Mouse (Mus musculus): ENCODE data around the gene Afap1. TPM values are rescaled to one million over a fixed set of nuclear protein-coding genes. Genes with fewer than 3 reads are reported as not detected.

The Afap1 gene
- total RNA-seq, 2 experiments from 2014 or later, result 34.4 to 44.0 TPM

- DNase-seq (ENCODE audit: low spot score in 2 of 2), result no peak
These were observed 33.4 kb downstream of the Afap1 start for GRCm38 (mm10) chr5:35926511-35926910.

DNA sequence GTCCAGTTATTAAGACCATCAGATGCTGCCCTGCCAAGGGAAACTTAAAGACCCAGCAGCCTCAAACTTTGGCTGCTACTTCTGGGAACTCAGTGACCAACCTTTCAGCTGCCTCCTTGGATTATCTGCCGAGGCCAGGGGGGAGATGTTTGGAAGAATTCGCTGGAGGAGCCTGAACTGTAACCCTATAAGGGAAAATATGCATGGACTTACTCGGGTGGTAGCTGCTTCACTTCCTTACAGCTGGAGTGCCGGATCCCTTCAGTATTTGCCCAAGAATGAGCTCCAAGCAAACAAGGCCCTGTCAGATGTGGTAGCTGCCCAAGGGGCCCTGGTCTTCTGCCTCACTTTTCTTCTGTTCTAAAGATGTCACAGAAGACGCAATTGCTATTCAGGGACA is 38.2 kb downstream of the Afap1 start:
- DNase-seq (ENCODE audit: low spot score in 2 of 2), result no peak

DNA sequence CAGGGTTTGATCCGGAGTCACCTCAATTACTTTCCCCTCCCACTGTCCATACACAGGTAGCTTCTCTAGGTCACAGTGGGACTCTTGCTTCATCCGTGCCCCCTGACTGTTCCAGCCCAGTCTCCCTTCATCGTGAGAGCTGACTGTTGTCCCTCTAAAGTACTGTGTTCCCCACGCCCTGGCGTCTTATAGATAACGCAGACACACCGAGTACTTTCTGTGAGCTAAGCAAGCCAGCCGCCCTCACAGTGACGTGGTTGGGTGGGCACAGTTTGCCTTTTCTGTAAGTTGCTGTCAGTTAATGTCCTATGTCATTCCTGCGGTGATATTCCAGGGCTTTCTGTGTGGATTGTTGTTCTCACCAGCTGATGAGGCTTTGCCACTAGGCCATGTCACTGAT is 39.9 kb downstream of the Afap1 start:
- no peak for DNase-seq (ENCODE audit: low spot score in 2 of 2)

DNA sequence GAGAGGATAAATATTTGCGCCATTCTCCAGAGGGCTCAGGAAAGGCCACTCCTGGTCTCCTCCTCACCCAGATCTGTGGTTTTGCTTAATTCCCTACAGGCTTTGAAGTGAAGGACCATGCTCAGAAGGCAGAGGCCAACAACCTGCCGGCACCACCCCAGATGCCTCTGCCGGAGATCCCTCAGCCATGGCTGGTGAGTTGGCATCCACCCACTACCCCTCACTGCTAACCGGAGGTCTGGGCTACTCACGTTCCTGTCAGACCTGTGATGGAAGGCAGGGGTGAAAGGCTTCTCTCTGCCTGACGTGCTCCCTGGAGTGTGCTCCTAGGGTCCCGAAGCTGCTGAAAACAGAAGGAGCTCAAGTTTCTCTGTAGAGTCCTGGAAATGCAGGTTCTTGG is 42.8 kb downstream of the Afap1 start:
- no peak for DNase-seq (ENCODE audit: low spot score in 2 of 2)

DNA sequence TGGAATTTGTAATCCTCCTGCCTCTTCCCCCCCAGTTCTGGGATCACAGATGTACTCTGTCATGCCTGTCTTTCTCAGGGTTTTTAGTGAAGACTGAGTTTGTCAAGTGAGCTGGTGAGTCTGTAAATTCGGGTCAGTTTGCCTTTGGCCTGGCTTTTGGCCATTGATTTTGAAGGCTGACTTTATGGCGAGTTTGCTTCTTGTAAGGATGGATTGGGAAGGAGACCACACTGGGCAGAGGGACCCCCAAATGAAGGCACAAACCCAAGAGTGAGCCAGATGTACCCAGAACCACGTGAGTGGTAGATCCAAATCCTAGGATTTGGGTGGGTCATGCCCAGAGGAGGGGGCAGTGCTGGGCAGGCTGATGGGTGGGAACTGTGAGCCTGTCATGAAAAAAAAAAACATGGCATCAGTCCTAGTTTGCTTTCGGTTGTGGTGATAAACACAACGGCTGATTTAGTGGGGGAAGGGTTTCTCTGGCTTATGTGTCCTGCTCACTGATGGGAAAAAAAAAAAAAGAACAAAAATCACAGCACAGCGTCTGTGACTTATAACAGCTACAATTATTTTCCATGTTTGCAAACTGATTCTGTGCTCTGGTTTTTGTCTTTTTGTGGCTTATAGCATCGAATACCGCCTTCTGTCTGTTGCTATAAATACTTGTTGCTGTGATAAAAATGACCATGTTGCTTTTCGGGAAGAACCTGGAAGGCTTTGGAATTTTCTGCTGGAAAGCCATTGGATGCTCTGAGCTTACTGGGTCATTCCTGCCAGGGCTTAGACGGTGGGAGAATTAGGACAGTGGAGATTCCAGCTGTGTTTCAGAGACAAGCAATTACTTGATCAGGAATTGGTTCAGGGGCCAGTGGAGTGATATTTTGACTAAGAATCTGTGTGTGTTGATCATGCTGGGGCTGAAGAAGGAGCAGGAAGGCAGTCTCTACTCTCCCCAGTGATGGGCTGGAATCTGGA is 45.4 kb downstream of the Afap1 start:
- DNase-seq (ENCODE audit: low spot score in 2 of 2), result no peak

GRCm38 (mm10) chr5:35939958-35940357 is 46.8 kb downstream of the Afap1 start:
- no peak for DNase-seq (ENCODE audit: low spot score in 2 of 2)

GRCm38 (mm10) chr5:35943541-35943940 is 50.4 kb downstream of the Afap1 start:
- no peak for DNase-seq (ENCODE audit: low spot score in 2 of 2)

GRCm38 (mm10) chr5:35946841-35947240 is 53.7 kb downstream of the Afap1 start:
- no peak for DNase-seq (ENCODE audit: low spot score in 2 of 2)

DNA sequence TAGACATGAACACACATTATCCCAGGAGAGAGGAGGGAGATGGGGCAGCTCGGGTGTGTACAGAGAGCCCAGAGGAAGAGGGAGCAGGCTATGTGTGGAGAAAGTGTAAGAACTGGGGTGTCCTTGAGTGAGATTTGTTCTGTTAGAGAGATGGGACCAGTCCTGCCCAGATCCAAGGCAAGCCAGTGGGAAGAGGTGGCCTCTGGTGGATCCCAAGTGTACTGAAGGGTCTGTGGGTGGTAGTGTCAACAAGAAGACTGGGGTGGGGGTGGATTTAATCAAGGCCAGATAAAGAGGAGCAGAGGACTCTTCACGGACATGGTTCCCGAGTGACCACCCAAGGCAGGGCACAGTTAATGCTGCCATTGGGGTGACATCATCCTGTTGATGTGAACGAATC is 54.3 kb downstream of the Afap1 start:
- no peak for DNase-seq (ENCODE audit: low spot score in 2 of 2)

DNA sequence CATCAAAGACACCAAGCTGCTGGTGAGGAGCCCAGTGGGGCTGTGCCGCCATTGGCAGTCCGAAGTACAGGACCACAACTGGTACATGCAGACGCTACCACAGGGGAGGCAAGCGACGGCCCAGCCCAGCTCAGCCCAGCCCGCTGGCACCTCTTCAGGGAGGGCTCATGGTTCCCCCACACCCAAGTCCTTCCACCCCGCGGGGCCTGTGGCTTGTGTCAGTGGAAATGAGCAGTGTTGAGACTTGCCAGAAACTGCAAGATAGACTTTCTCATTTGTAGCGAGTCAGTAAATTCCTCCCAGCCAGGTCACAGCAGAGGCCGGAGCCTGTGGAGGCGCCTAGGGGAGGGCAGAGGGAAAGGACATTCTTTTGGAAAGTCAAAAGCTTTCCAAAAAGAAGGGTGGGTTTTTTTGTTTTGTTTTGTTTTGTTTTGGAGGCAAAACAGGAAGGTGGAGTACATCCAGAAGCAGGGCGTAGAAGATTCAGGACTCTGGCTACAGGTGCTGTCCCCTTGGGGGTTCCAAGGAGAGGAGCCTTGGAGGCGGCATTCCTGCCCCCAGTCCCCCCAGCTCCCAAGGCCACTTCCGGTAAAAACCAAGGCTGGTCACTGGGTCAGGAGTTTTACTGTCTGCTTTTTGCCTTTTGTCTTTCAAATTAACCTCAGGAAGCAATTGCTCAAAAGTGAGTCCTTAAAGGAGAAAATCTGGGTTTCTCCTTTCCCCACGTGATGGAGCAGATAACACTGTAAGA is 55.3 kb downstream of the Afap1 start:
- no peak for DNase-seq (ENCODE audit: low spot score in 2 of 2)

DNA sequence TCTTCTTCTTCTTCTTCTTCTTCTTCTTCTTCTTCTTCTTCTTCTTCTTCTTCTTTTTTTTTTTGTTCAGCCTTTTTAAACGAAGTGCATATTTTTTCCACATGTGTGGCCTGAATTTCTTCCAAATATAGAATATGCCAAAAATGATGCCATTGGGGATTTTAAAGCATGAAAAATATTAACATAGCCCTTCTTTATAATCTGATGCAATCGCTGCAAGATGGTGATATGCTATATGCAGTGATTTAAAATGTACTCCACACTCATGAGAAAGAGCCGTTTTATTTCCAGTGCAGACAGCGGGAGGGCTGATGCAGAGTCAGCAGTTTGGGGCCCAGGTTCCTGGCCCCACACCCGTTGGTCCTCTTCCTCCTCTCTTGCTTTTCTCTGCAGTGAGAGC is 55.9 kb downstream of the Afap1 start:
- DNase-seq (ENCODE audit: low spot score in 2 of 2), result no peak

- DNase-seq (ENCODE audit: low spot score in 2 of 2), result no peak
These were observed 57.4 kb downstream of the Afap1 start for GRCm38 (mm10) chr5:35950504-35950903.

GRCm38 (mm10) chr5:35954055-35954718 is 61.1 kb downstream of the Afap1 start:
- no peak for DNase-seq (ENCODE audit: low spot score in 2 of 2)

GRCm38 (mm10) chr5:35956268-35956667 is 63.1 kb downstream of the Afap1 start:
- no peak for DNase-seq (ENCODE audit: low spot score in 2 of 2)

DNA sequence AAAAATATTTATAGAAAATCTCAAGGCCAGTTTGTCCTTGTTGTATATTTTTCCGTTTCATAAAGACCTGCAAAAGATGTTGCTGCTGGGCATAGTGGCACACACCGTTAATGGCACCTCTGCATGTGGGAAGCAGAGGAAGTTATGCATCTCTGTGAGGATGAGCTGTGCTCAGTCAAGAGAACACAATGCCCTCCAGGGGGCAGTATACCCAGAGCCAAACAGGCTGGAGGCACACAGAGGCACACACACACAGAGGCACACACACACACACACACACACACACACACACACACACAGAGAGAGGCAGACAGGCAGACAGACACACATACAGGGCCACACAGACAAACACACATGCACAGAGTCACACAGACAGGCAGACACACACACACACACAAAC is 65.6 kb downstream of the Afap1 start:
- DNase-seq (ENCODE audit: low spot score in 2 of 2), result no peak

DNA sequence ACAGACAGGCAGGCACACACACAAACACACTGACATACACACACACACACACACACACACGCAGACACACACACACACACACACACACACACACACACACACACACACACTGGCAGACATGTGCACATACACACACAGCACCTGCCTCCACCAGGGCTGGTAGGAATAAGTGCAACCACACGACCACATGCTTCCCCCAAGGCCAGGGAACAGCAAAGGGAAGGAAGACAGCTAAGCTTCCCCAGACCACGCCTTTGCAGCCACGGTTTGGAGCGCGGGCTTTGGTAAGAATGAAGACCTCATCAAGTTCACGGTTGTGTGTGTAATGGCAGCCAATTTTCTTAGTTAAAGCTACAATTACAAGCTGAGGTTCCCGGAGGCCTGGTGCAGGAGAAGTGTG is 67.0 kb downstream of the Afap1 start:
- no peak for DNase-seq (ENCODE audit: low spot score in 2 of 2)

- no peak for DNase-seq (ENCODE audit: low spot score in 2 of 2)
These were observed 68.2 kb downstream of the Afap1 start for GRCm38 (mm10) chr5:35961271-35961670.

GRCm38 (mm10) chr5:35963635-35964034 is 70.5 kb downstream of the Afap1 start:
- no peak for DNase-seq (ENCODE audit: low spot score in 2 of 2)

GRCm38 (mm10) chr5:35965036-35965435 is 71.9 kb downstream of the Afap1 start:
- no peak for DNase-seq (ENCODE audit: low spot score in 2 of 2)

- no peak for DNase-seq (ENCODE audit: low spot score in 2 of 2)
These were observed 76.7 kb downstream of the Afap1 start for GRCm38 (mm10) chr5:35969857-35970256.

GRCm38 (mm10) chr5:35970380-35971105 is 77.4 kb downstream of the Afap1 start:
- no peak for DNase-seq (ENCODE audit: low spot score in 2 of 2)

Data from adrenal gland, postnatal 4 days (tissue).